13 mouse cellular contexts compared by ENCODE assay signal in genomic region chr5:15549606-15550005, GRCm38 (mm10). TPM values are rescaled to one million over a fixed set of nuclear protein-coding genes. Genes with fewer than 3 reads are reported as not detected.
DNase-seq lines count a peak whose midpoint lies in the region; ATAC-seq and TF ChIP-seq lines count a peak whose summit lies in the region.
"Not testable (repeated sequence)": the region's sequence is repeated elsewhere in the genome, so short reads cannot be mapped to it uniquely, and the experiment has no call there.
"Had no signal": no experiment of that assay in that cellular context is flagged by ENCODE, and none has a peak within 500 bp of the region (broad histone marks: within the 10 kb centered on the region; RNA-seq: fewer than 3 reads in every experiment).

No protein-coding gene starts in this region.

- not testable (repeated sequence) for H3K4me1 ChIP-seq in embryonic facial prominence, embryonic 11.5 days (ENCODE audit: control insufficient read depth, insufficient read depth, low read length); hindbrain, embryonic 11.5 days (replicated peaks; ENCODE audit: control insufficient read depth, insufficient read depth, low read length); liver, embryonic 14.5 days (replicated peaks; ENCODE audit: control insufficient read depth in 2 of 2, insufficient read depth in 2 of 2, low read length in 1 of 2); midbrain, embryonic 11.5 days (ENCODE audit: control insufficient read depth, insufficient read depth, low read length)

- not testable (repeated sequence) for TF ChIP-seq EP300 in liver, embryonic 14.5 days (IDR thresholded peaks at IDR 0.05; ENCODE audit: low read depth)

- TF ChIP-seq CTCF in brain, embryonic 14.5 days (IDR thresholded peaks at IDR 0.05; ENCODE audit: borderline replicate concordance, extremely low read depth, insufficient read depth, insufficient read length): 0 out of 2 replicates have a peak, but pooled peaks have one; percentile 3
- TF ChIP-seq CTCF in liver, embryonic 14.5 days (IDR thresholded peaks at IDR 0.05; ENCODE audit: low read depth): peak; percentile 27; the same call in 1 of the 2 replicates

- H3K9me3 ChIP-seq in embryonic facial prominence, embryonic 11.5 days (replicated peaks; ENCODE audit: control insufficient read depth, low read length); hindbrain, embryonic 11.5 days (ENCODE audit: control insufficient read depth, low read length); liver, embryonic 14.5 days (ENCODE audit: control insufficient read depth, low read length); midbrain, embryonic 11.5 days (ENCODE audit: control insufficient read depth, low read length): not testable (repeated sequence)

- WGBS in embryonic facial prominence, embryonic 11.5 days: 10% methylated on average over 3 of the region's 3 CpGs
- 12% methylated on average over 3 of the region's 3 CpGs for WGBS in hindbrain, embryonic 11.5 days
- WGBS in liver, embryonic 14.5 days (ENCODE audit: insufficient replicate concordance): 7% methylated on average over 3 of the region's 3 CpGs
- WGBS in midbrain, embryonic 11.5 days: 17% methylated on average over 3 of the region's 3 CpGs

- ATAC-seq in embryonic facial prominence, embryonic 11.5 days (replicated peaks; ENCODE audit: insufficient number of reproducible peaks, low FRiP score, low TSS enrichment, low read depth); hindbrain, embryonic 11.5 days (ENCODE audit: low FRiP score); liver, embryonic 14.5 days (ENCODE audit: insufficient read depth); midbrain, embryonic 11.5 days (ENCODE audit: low FRiP score): not testable (repeated sequence)

- DNase-seq in 416B (ENCODE audit: low read depth): peak; percentile 27
- DNase-seq in brain, embryonic 14.5 days (ENCODE audit: low read depth): peak; percentile 19
- DNase-seq in embryonic facial prominence, embryonic 11.5 days (ENCODE audit: low spot score): peak; percentile 55
- DNase-seq in hindbrain, embryonic 11.5 days (ENCODE audit: low spot score): peak; percentile 46
- peak; percentile 4 for DNase-seq in kidney, postnatal 14 days
- not testable (repeated sequence) for DNase-seq in liver, embryonic 14.5 days (ENCODE audit: low read depth in 3 of 3, low spot score in 3 of 3)
- DNase-seq in midbrain, embryonic 11.5 days (ENCODE audit: low spot score, missing footprints): peak; percentile 89

- H3K27ac ChIP-seq in embryonic facial prominence, embryonic 11.5 days (replicated peaks; ENCODE audit: low read depth, low read length); hindbrain, embryonic 11.5 days (ENCODE audit: low read depth, low read length); liver, embryonic 14.5 days; midbrain, embryonic 11.5 days (ENCODE audit: low read depth, low read length): not testable (repeated sequence)

- not testable (repeated sequence) for H3K4me2 ChIP-seq in embryonic facial prominence, embryonic 11.5 days (ENCODE audit: low read depth, low read length); hindbrain, embryonic 11.5 days (replicated peaks; ENCODE audit: low read depth, low read length); liver, embryonic 14.5 days (ENCODE audit: low read depth); midbrain, embryonic 11.5 days

- H3K9ac ChIP-seq in embryonic facial prominence, embryonic 11.5 days (replicated peaks; ENCODE audit: low read length); hindbrain, embryonic 11.5 days (ENCODE audit: low read depth, low read length); liver, embryonic 14.5 days (replicated peaks); midbrain, embryonic 11.5 days (ENCODE audit: low read length): not testable (repeated sequence)

- not testable (repeated sequence) for H3K27me3 ChIP-seq in embryonic facial prominence, embryonic 11.5 days (ENCODE audit: control insufficient read depth, insufficient read depth, low read length); hindbrain, embryonic 11.5 days (ENCODE audit: control insufficient read depth, insufficient read depth, low read length); liver, embryonic 14.5 days (ENCODE audit: control insufficient read depth, insufficient read depth, low read length); midbrain, embryonic 11.5 days (ENCODE audit: control insufficient read depth, insufficient read depth, low read length)

- H3K4me3 ChIP-seq in embryonic facial prominence, embryonic 11.5 days (ENCODE audit: low read depth, low read length); hindbrain, embryonic 11.5 days (ENCODE audit: low read depth, low read length); liver, embryonic 14.5 days (ENCODE audit: insufficient read depth in 1 of 2, low read depth in 2 of 2, low read length in 2 of 2); midbrain, embryonic 11.5 days (ENCODE audit: low read depth, low read length): not testable (repeated sequence)

- not testable (repeated sequence) for H3K36me3 ChIP-seq in embryonic facial prominence, embryonic 11.5 days (replicated peaks; ENCODE audit: control insufficient read depth, insufficient read depth, low read depth, low read length); hindbrain, embryonic 11.5 days (ENCODE audit: control insufficient read depth, insufficient read depth, low read length); liver, embryonic 14.5 days (replicated peaks; ENCODE audit: control insufficient read depth, insufficient read depth, low read depth); midbrain, embryonic 11.5 days (ENCODE audit: control insufficient read depth, insufficient read depth, low read length)

- TF ChIP-seq POLR2A in brain, embryonic 14.5 days (IDR thresholded peaks at IDR 0.05; ENCODE audit: borderline replicate concordance, extremely low read depth, insufficient read depth, insufficient read length, poor library complexity, severe bottlenecking): not testable (repeated sequence)

RNA-seq across cellular contexts. Expression of gene Gm21190, which starts 20.6 kb away (rescaled TPM):
- polyA plus RNA-seq in brain, embryonic 14.5 days (2012; rRNA removed): not detected in 2 replicates
- not detected in 2 replicates for polyA plus RNA-seq in embryonic facial prominence, embryonic 11.5 days (2014; fragmentation: Nextera tagmentation; extraction: Ambion mirVana)
- polyA plus RNA-seq in hindbrain, embryonic 11.5 days (2014; fragmentation: Nextera tagmentation; extraction: Ambion mirVana): not detected in 2 replicates
- polyA plus RNA-seq in liver, embryonic 14.5 days (2012; rRNA removed): not detected in 2 replicates
- not detected in 2 replicates for polyA plus RNA-seq in liver, embryonic 14.5 days (2014; fragmentation: Nextera tagmentation; extraction: Ambion mirVana)
- not detected in 2 replicates for polyA plus RNA-seq in midbrain, embryonic 11.5 days (2014; fragmentation: Nextera tagmentation; extraction: Ambion mirVana)
- polyA plus RNA-seq: embryonic facial prominence, embryonic 13.5 days; heart, embryonic 16.5 days; hindbrain, embryonic 12.5 days; intestine, embryonic 16.5 days; lung, embryonic 15.5 days; neural tube, embryonic 12.5 days had no signal

RNA-seq across cellular contexts. Expression of gene Gm21083, which starts 27.5 kb away (rescaled TPM):
- not detected in 2 replicates for polyA plus RNA-seq in brain, embryonic 14.5 days (2012; rRNA removed)
- polyA plus RNA-seq in embryonic facial prominence, embryonic 11.5 days (2014; fragmentation: Nextera tagmentation; extraction: Ambion mirVana): not detected in 2 replicates
- polyA plus RNA-seq in hindbrain, embryonic 11.5 days (2014; fragmentation: Nextera tagmentation; extraction: Ambion mirVana): not detected in 2 replicates
- polyA plus RNA-seq in liver, embryonic 14.5 days (2012; rRNA removed): 0.03 TPM in 1 of 2 replicates, not detected in the other
- polyA plus RNA-seq in liver, embryonic 14.5 days (2014; fragmentation: Nextera tagmentation; extraction: Ambion mirVana): not detected in 2 replicates
- not detected in 2 replicates for polyA plus RNA-seq in midbrain, embryonic 11.5 days (2014; fragmentation: Nextera tagmentation; extraction: Ambion mirVana)
- polyA plus RNA-seq: embryonic facial prominence, embryonic 13.5 days; heart, embryonic 16.5 days; hindbrain, embryonic 12.5 days; lung, embryonic 15.5 days; neural tube, embryonic 12.5 days had no signal
